Mouse (Mus musculus): ENCODE data around the gene Enpp4.

DNA sequence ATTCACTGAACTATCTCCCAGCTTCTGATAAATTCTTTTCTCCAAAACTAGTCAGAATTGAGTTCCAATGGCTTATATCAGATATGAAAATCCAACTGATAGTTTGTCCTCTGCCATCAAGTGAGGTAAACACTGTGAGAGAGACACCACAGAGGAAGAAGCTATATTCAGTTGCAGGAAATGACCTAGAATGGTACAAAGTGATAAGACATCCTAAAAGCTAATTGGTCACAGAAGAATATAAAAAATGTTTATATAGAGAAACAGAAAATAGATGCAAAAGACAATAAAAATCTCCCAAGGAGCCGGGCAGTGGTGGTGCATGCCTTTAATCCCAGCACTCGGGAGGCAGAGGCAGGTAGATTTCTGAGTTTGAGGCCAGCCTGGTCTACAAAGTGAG, 11.0 kb upstream of the Enpp4 start:
- TF ChIP-seq GATA1 (IDR thresholded peaks at IDR 0.05; ENCODE audit: low read length) (no peak), TAL1 (IDR thresholded peaks at IDR 0.05; ENCODE audit: low read length) (no peak)
